Mouse (Mus musculus): ENCODE data around the gene Syt11. TPM values are rescaled to one million over a fixed set of nuclear protein-coding genes. Genes with fewer than 3 reads are reported as not detected.
"Not testable (repeated sequence)": the region's sequence is repeated elsewhere in the genome, so short reads cannot be mapped to it uniquely, and the experiment has no call there.

Gene Syt11
- polyA plus RNA-seq, 1 experiment, result 8.2 TPM

DNA sequence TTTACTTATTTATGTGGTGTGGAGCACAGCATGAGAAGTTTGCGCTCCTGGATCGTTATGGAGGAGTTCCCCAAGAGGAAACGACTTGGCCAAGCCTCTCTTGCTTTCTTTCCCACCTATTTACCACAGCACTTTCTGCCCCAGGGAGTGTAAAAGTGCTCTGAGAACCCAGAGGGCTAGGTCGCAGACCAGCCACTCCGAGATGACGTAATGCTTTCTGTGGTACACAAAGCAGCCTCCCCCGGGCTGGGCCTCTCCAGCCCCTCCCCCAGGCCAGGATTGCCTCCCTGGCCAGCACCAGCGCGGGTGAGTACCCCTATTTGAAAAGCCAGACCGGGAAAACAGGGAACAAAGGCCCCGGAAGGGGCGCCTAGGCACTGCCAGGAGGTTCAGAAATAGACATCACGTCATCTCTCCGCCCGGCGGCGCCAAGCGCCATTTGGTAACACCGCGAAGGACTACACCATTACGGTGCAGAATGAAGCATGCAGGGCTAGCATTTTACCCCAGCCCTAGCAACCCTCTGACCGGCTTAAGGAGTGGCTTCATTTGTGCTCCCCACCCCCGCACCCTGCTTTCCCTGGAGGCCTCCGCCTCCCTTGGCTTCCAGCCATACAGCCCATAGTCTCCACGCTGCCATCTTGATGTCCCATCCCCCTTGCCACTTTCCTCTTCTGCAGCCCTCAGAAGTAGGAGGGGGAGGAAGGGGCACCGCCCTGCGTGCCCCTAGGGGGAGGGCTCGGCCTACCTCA is 3.6 kb downstream of the Syt11 start:
- peak overlapping the region; percentile 56; the same call in 1 of the 2 replicates for H3K27ac ChIP-seq (ENCODE audit: insufficient read depth, low read depth, low read length)
- not testable (repeated sequence) for H3K27me3 ChIP-seq (replicated peaks; ENCODE audit: control insufficient read depth, insufficient read depth, low read length); H3K4me1 ChIP-seq (ENCODE audit: control insufficient read depth, insufficient read depth, low read length); H3K36me3 ChIP-seq (ENCODE audit: control insufficient read depth, insufficient read depth, low read length)
- H3K4me3 ChIP-seq (ENCODE audit: insufficient read depth, low read depth, low read length), result peak overlapping the region; percentile 40; the same call in 1 of the 2 replicates
- peak; percentile 42 for DNase-seq
- WGBS, result 2% methylated on average over 23 of the region's 28 CpGs

DNA sequence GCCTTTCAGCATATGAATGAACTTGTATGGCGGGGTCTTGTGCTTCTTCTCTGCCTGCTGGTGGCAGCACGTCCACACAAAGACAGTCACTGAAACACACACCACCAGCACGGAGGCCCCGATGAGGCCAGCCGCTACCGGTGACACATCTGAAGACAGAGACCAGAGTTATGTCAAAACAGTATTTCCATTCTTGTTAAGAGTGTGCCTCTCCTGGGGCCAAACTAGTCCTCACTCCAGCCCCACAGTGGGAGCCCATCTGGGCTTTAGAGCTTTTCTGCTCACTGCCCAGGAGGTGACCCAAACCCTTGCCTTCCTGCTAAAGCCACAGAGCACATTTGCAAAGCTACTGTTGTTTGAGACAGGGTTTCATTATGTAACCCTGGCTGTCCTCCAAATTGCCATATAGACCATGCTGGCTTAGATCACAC is 12.5 kb downstream of the Syt11 start:
- no peaks in the 10 kb centered on the region for H3K27me3 ChIP-seq (replicated peaks; ENCODE audit: control insufficient read depth, insufficient read depth, low read length)
- DNase-seq, result no peak
- no peak overlapping the region for H3K27ac ChIP-seq (ENCODE audit: insufficient read depth, low read depth, low read length)
- WGBS, result 80% methylated on average over 6 of the region's 6 CpGs
- no peaks in the 10 kb centered on the region for H3K36me3 ChIP-seq (ENCODE audit: control insufficient read depth, insufficient read depth, low read length)
- no peak overlapping the region for H3K4me3 ChIP-seq (ENCODE audit: insufficient read depth, low read depth, low read length)
- no peaks in the 10 kb centered on the region for H3K4me1 ChIP-seq (ENCODE audit: control insufficient read depth, insufficient read depth, low read length)
- TF ChIP-seq POLR2A (IDR thresholded peaks at IDR 0.05; ENCODE audit: low read depth, low read length), result no peak

DNA sequence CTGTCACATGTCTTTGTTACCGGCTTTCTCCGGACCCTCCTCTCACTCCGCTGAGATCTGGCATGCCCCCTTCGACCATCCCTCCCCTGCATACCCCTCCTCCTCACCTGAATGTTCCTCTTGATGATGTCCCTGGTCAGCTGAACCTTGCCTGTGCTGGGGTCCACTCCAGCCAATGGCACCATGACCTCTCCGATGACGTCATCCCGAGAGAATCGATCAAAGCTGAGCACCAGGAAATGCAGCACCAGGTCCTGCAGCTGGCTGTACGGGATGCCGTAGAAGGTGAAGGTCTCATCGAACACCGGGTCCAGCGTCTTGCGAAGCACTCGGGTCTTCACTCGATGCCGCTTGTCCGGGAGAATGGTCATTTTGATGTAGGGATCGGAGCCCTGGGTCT is 13.3 kb downstream of the Syt11 start:
- Histone ChIP-seq H3K36me3 (ENCODE audit: control insufficient read depth, insufficient read depth, low read length) (no peaks in the 10 kb centered on the region), H3K4me1 (ENCODE audit: control insufficient read depth, insufficient read depth, low read length) (no peaks in the 10 kb centered on the region), H3K27ac (ENCODE audit: insufficient read depth, low read depth, low read length) (no peak overlapping the region), H3K4me3 (ENCODE audit: insufficient read depth, low read depth, low read length) (no peak overlapping the region), H3K27me3 (replicated peaks; ENCODE audit: control insufficient read depth, insufficient read depth, low read length) (no peaks in the 10 kb centered on the region)
- WGBS, result 90% methylated on average over 19 of the region's 19 CpGs
- DNase-seq, result no peak
- TF ChIP-seq POLR2A (IDR thresholded peaks at IDR 0.05; ENCODE audit: low read depth, low read length) (no peak), CTCF (conservative IDR thresholded peaks at IDR 0.05; ENCODE audit: insufficient read depth, insufficient read length, low read depth, low read length) (no peak)

DNA sequence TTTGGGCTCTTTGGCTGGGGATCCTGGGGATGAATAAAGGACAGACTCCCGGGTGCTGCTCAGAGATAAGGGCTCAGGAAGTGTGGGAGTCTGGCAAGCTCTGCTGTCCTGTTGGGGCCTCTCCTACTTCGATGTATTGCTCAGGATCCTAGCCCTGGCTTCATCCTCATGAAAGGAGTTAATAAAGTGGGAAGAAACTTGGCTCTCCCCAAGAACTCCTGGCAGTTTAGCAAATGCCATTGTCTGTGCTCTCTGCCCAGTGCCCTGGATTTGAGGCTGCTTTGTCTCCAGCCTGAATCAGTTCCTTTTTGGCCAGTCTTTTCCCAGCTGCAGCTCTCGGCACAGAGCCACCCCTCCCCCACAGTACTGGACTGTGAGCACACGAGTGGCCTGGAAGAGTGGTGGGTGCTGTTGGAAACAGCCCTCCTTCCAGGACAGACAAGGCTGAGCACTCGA is 16.9 kb downstream of the Syt11 start:
- Histone ChIP-seq H3K27ac (ENCODE audit: insufficient read depth, low read depth, low read length) (no peak overlapping the region), H3K4me1 (ENCODE audit: control insufficient read depth, insufficient read depth, low read length) (no peaks in the 10 kb centered on the region), H3K4me3 (ENCODE audit: insufficient read depth, low read depth, low read length) (no peak overlapping the region), H3K27me3 (replicated peaks; ENCODE audit: control insufficient read depth, insufficient read depth, low read length) (no peaks in the 10 kb centered on the region), H3K36me3 (ENCODE audit: control insufficient read depth, insufficient read depth, low read length) (no peaks in the 10 kb centered on the region)
- 27% methylated on average over 5 of the region's 5 CpGs for WGBS
- peak; percentile 47 for DNase-seq
- TF ChIP-seq CTCF (conservative IDR thresholded peaks at IDR 0.05; ENCODE audit: insufficient read depth, insufficient read length, low read depth, low read length) (no peak), POLR2A (IDR thresholded peaks at IDR 0.05; ENCODE audit: low read depth, low read length) (no peak)

DNA sequence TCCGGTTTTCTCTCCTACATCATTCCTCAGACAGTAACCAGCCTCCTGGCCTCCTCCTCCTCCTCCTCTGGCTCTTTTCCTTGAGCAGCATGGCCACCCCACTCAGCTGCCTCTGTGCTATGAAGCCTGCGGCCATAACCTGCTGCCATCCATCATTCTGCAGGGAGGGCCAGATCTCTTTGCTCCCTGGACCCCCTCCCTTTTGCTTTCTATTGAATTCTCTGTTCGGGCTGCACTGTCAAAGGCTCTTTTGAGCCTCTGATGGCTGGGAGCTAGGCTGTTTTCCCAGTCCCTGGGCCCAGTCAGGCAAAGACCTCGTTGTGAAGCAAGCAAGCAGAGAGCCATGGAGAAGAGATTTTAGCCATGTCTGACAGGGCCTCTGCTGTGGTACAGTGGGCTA is 18.7 kb downstream of the Syt11 start:
- H3K27ac ChIP-seq (ENCODE audit: insufficient read depth, low read depth, low read length), result no peak overlapping the region
- no peak for DNase-seq
- H3K4me1 ChIP-seq (ENCODE audit: control insufficient read depth, insufficient read depth, low read length), result no peaks in the 10 kb centered on the region
- no peaks in the 10 kb centered on the region for H3K27me3 ChIP-seq (replicated peaks; ENCODE audit: control insufficient read depth, insufficient read depth, low read length)
- H3K36me3 ChIP-seq (ENCODE audit: control insufficient read depth, insufficient read depth, low read length), result no peaks in the 10 kb centered on the region
- TF ChIP-seq POLR2A (IDR thresholded peaks at IDR 0.05; ENCODE audit: low read depth, low read length) (no peak), CTCF (conservative IDR thresholded peaks at IDR 0.05; ENCODE audit: insufficient read depth, insufficient read length, low read depth, low read length) (no peak)
- no peak overlapping the region for H3K4me3 ChIP-seq (ENCODE audit: insufficient read depth, low read depth, low read length)
- WGBS, result 44% methylated on average over 4 of the region's 4 CpGs

DNA sequence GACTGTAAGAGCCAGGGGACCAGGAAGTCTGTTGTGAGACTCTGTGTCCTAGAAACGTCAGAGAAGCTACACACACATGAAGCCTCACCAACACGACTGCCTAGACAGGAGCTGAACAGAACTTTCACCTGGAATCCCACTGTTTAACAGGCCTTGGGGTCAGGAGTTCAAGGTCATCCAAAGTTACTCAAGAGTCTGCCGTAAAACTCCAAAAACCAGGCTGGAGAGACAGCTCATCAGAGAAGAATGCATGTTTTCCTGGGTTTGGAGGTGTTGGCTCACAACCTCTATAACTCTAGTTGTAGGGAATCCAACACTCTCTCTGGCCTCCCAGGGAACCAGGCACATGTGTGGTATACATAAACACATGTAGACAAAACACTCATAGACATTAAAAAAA is 19.4 kb downstream of the Syt11 start:
- H3K27ac ChIP-seq (ENCODE audit: insufficient read depth, low read depth, low read length), result no peak overlapping the region
- no peaks in the 10 kb centered on the region for H3K4me1 ChIP-seq (ENCODE audit: control insufficient read depth, insufficient read depth, low read length)
- DNase-seq, result no peak
- 69% methylated on average over 3 of the region's 3 CpGs for WGBS
- TF ChIP-seq CTCF (conservative IDR thresholded peaks at IDR 0.05; ENCODE audit: insufficient read depth, insufficient read length, low read depth, low read length), result no peak
- no peak for TF ChIP-seq POLR2A (IDR thresholded peaks at IDR 0.05; ENCODE audit: low read depth, low read length)
- no peaks in the 10 kb centered on the region for H3K27me3 ChIP-seq (replicated peaks; ENCODE audit: control insufficient read depth, insufficient read depth, low read length)
- H3K36me3 ChIP-seq (ENCODE audit: control insufficient read depth, insufficient read depth, low read length), result no peaks in the 10 kb centered on the region
- no peak overlapping the region for H3K4me3 ChIP-seq (ENCODE audit: insufficient read depth, low read depth, low read length)

DNA sequence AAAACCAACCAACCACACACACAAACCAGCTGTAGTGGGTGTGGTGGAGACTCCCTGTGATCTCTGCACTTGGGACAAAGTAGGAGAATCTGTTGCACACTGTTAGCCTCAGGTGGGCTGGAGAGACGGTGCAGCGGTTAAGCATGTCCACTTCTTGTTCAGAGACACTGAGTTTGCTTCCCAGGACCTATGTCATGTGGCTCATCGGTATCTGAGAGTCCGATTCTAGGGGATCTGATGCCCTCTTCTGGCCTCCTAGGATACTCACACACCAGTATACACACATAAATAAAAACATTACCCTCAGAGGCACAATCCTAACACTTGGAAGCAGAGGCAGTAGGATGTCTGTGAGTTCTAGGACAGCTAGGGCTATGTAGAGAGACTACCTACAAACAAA is 20.7 kb downstream of the Syt11 start:
- Histone ChIP-seq H3K27ac (ENCODE audit: insufficient read depth, low read depth, low read length) (no peak overlapping the region), H3K36me3 (ENCODE audit: control insufficient read depth, insufficient read depth, low read length) (no peaks in the 10 kb centered on the region), H3K4me3 (ENCODE audit: insufficient read depth, low read depth, low read length) (no peak overlapping the region), H3K27me3 (replicated peaks; ENCODE audit: control insufficient read depth, insufficient read depth, low read length) (no peaks in the 10 kb centered on the region), H3K4me1 (ENCODE audit: control insufficient read depth, insufficient read depth, low read length) (no peaks in the 10 kb centered on the region)
- DNase-seq, result peak; percentile 36
- TF ChIP-seq POLR2A (IDR thresholded peaks at IDR 0.05; ENCODE audit: low read depth, low read length) (no peak), CTCF (conservative IDR thresholded peaks at IDR 0.05; ENCODE audit: insufficient read depth, insufficient read length, low read depth, low read length) (peak; percentile 39)
- WGBS, result 46% methylated on average over 4 of the region's 4 CpGs
